Mouse (Mus musculus): ENCODE measurements around the gene Zfp473. TPM values are rescaled to one million over a fixed set of nuclear protein-coding genes. Genes with fewer than 3 reads are reported as not detected.

Gene Zfp473
- polyA plus RNA-seq, 1 experiment from 2014 or later = 2.9 TPM

- H3K36me3 ChIP-seq = no peaks in the 10 kb centered on the region
- WGBS = 68% methylated on average over 3 of the region's 3 CpGs
Measured at GRCm38 (mm10) chr7:44688890-44689289, 62.0 kb downstream of the Zfp473 start.

GRCm38 (mm10) chr7:44685531-44686402 lies 65.1 kb downstream of the Zfp473 start:
- 68% methylated on average over 16 of the region's 17 CpGs for WGBS
- H3K4me2 ChIP-seq (replicated peaks) = no peak overlapping the region
- no peaks in the 10 kb centered on the region for H3K36me3 ChIP-seq

More at GRCm38 (mm10) chr7:44688890-44689289, 62.0 kb downstream of the Zfp473 start:
- H3K4me3 ChIP-seq = no peak overlapping the region
- no peaks in the 10 kb centered on the region for H3K27me3 ChIP-seq
- H3K9ac ChIP-seq (replicated peaks) = no peak overlapping the region
- H3K4me2 ChIP-seq (replicated peaks) = no peak overlapping the region
- ATAC-seq (ENCODE audit: low FRiP score, low read depth) = no peak
- no peaks in the 10 kb centered on the region for H3K9me3 ChIP-seq
- H3K4me1 ChIP-seq = peaks cover 5% of the 10 kb centered on the region; the same call in 1 of the 2 replicates
- H3K27ac ChIP-seq (replicated peaks) = no peak overlapping the region

DNA sequence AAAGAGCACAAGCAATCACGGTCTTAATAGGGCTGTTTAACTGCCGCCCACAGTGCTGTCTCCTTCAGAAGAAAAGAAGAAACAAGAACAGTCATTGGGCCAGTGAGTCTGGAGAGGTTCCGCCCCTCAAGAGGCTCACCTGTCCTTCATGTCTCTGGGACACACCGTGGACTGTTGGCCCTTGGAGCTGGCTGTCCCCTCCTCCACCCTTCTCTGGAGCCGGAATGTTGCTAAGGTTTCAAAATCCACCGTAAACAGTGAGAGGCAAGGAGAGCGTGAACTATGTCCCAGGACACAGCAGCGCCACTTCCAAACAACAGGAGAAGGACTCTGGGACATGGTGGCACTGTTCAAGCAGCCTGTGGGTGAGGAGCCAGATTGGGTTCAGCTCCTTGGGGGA lies 67.2 kb downstream of the Zfp473 start:
- no peak overlapping the region for H3K4me2 ChIP-seq (replicated peaks)
- no peaks in the 10 kb centered on the region for H3K27me3 ChIP-seq
- ATAC-seq (ENCODE audit: low FRiP score, low read depth) = no peak
- 82% methylated on average over 8 of the region's 8 CpGs for WGBS
- no peak overlapping the region for H3K9ac ChIP-seq (replicated peaks)
- peaks cover 5% of the 10 kb centered on the region; the same call in 1 of the 2 replicates for H3K4me1 ChIP-seq
- 0 out of 2 replicates have a peak, but pooled peaks cover 2% of the 10 kb centered on the region for H3K9me3 ChIP-seq
- H3K27ac ChIP-seq (replicated peaks) = no peak overlapping the region
- no peak overlapping the region for H3K4me3 ChIP-seq
- H3K36me3 ChIP-seq = no peaks in the 10 kb centered on the region

More at GRCm38 (mm10) chr7:44685531-44686402, 65.1 kb downstream of the Zfp473 start:
- Histone ChIP-seq H3K27ac (replicated peaks) (no peak overlapping the region), H3K9ac (replicated peaks) (no peak overlapping the region), H3K27me3 (no peaks in the 10 kb centered on the region), H3K9me3 (0 out of 2 replicates have a peak, but pooled peaks cover 2% of the 10 kb centered on the region), H3K4me3 (no peak overlapping the region), H3K4me1 (peaks cover 5% of the 10 kb centered on the region; the same call in 1 of the 2 replicates)
- 0 out of 2 replicates have a peak, but pooled peaks have one; percentile 27 for ATAC-seq (ENCODE audit: low FRiP score, low read depth)

Other genes starting within 250 kb of the Zfp473 start
- gene Mybpc2, start 226.4 kb downstream of the Zfp473 start, polyA plus RNA-seq (2016; fragmentation: Nextera tagmentation; extraction: Ambion mirVana) = 0.16 and 0.22 TPM in 2 replicates
- not detected in 2 replicates for gene Spib, start 219.0 kb downstream of the Zfp473 start, polyA plus RNA-seq (2016; fragmentation: Nextera tagmentation; extraction: Ambion mirVana)
- 94.1 and 96.0 TPM in 2 replicates for gene Pold1, start 202.2 kb downstream of the Zfp473 start, polyA plus RNA-seq (2016; fragmentation: Nextera tagmentation; extraction: Ambion mirVana)
- 78.2 and 80.3 TPM in 2 replicates for gene Nr1h2, start 197.1 kb downstream of the Zfp473 start, polyA plus RNA-seq (2016; fragmentation: Nextera tagmentation; extraction: Ambion mirVana)
- 0.45 and 0.60 TPM in 2 replicates for gene Napsa, start 178.7 kb downstream of the Zfp473 start, polyA plus RNA-seq (2016; fragmentation: Nextera tagmentation; extraction: Ambion mirVana)
- 2.3 and 2.6 TPM in 2 replicates for gene Kcnc3, start 160.4 kb downstream of the Zfp473 start, polyA plus RNA-seq (2016; fragmentation: Nextera tagmentation; extraction: Ambion mirVana)
- 1.9 and 2.3 TPM in 2 replicates for gene Myh14, start 80.2 kb downstream of the Zfp473 start, polyA plus RNA-seq (2016; fragmentation: Nextera tagmentation; extraction: Ambion mirVana)
- not detected in 2 replicates for gene Izumo2, start 42.3 kb downstream of the Zfp473 start, polyA plus RNA-seq (2016; fragmentation: Nextera tagmentation; extraction: Ambion mirVana)
- 38.4 and 43.7 TPM in 2 replicates for gene Vrk3, start 2.6 kb downstream of the Zfp473 start, polyA plus RNA-seq (2016; fragmentation: Nextera tagmentation; extraction: Ambion mirVana)
- gene Nup62, start 65.0 kb upstream of the Zfp473 start, polyA plus RNA-seq (2016; fragmentation: Nextera tagmentation; extraction: Ambion mirVana) = 84.9 and 93.4 TPM in 2 replicates
- 1.4 TPM in 2 replicates for gene Il4i1, start 65.3 kb upstream of the Zfp473 start, polyA plus RNA-seq (2016; fragmentation: Nextera tagmentation; extraction: Ambion mirVana)
- gene Atf5, start 65.6 kb upstream of the Zfp473 start, polyA plus RNA-seq (2016; fragmentation: Nextera tagmentation; extraction: Ambion mirVana) = 5.6 and 6.3 TPM in 2 replicates
- 92.0 and 99.2 TPM in 2 replicates for gene Akt1s1, start 97.9 kb upstream of the Zfp473 start, polyA plus RNA-seq (2016; fragmentation: Nextera tagmentation; extraction: Ambion mirVana)
- 97.5 and 101 TPM in 2 replicates for gene Tbc1d17, start 98.0 kb upstream of the Zfp473 start, polyA plus RNA-seq (2016; fragmentation: Nextera tagmentation; extraction: Ambion mirVana)
- gene Pnkp, start 106.1 kb upstream of the Zfp473 start, polyA plus RNA-seq (2016; fragmentation: Nextera tagmentation; extraction: Ambion mirVana) = 36.4 and 44.0 TPM in 2 replicates
- gene Ptov1, start 118.7 kb upstream of the Zfp473 start, polyA plus RNA-seq (2016; fragmentation: Nextera tagmentation; extraction: Ambion mirVana) = 605 and 652 TPM in 2 replicates
- 177 and 180 TPM in 2 replicates for gene Med25, start 141.7 kb upstream of the Zfp473 start, polyA plus RNA-seq (2016; fragmentation: Nextera tagmentation; extraction: Ambion mirVana)
- gene Fuz, start 145.0 kb upstream of the Zfp473 start, polyA plus RNA-seq (2016; fragmentation: Nextera tagmentation; extraction: Ambion mirVana) = 25.8 and 29.7 TPM in 2 replicates
- 91.0 and 92.9 TPM in 2 replicates for gene Ap2a1, start 178.4 kb upstream of the Zfp473 start, polyA plus RNA-seq (2016; fragmentation: Nextera tagmentation; extraction: Ambion mirVana)
- gene Tsks, start 192.2 kb upstream of the Zfp473 start, polyA plus RNA-seq (2016; fragmentation: Nextera tagmentation; extraction: Ambion mirVana) = 0.20 TPM in 1 of 2 replicates, not detected in the other
- gene Cpt1c, start 223.8 kb upstream of the Zfp473 start, polyA plus RNA-seq (2016; fragmentation: Nextera tagmentation; extraction: Ambion mirVana) = 40.6 and 43.7 TPM in 2 replicates
- gene Prmt1, start 235.5 kb upstream of the Zfp473 start, polyA plus RNA-seq (2016; fragmentation: Nextera tagmentation; extraction: Ambion mirVana) = 643 and 658 TPM in 2 replicates
- gene Irf3, start 246.6 kb upstream of the Zfp473 start, polyA plus RNA-seq (2016; fragmentation: Nextera tagmentation; extraction: Ambion mirVana) = 66.7 and 70.6 TPM in 2 replicates
- gene Bcl2l12, start 247.7 kb upstream of the Zfp473 start, polyA plus RNA-seq (2016; fragmentation: Nextera tagmentation; extraction: Ambion mirVana) = 50.5 and 54.7 TPM in 2 replicates

Data from midbrain, embryonic 12.5 days (tissue).